Mouse (Mus musculus): ENCODE data around the gene Pcsk4.
A peak's percentile ranks its signal among the peaks of the same experiment; 100 is the strongest.

Gene Pcsk4

DNA sequence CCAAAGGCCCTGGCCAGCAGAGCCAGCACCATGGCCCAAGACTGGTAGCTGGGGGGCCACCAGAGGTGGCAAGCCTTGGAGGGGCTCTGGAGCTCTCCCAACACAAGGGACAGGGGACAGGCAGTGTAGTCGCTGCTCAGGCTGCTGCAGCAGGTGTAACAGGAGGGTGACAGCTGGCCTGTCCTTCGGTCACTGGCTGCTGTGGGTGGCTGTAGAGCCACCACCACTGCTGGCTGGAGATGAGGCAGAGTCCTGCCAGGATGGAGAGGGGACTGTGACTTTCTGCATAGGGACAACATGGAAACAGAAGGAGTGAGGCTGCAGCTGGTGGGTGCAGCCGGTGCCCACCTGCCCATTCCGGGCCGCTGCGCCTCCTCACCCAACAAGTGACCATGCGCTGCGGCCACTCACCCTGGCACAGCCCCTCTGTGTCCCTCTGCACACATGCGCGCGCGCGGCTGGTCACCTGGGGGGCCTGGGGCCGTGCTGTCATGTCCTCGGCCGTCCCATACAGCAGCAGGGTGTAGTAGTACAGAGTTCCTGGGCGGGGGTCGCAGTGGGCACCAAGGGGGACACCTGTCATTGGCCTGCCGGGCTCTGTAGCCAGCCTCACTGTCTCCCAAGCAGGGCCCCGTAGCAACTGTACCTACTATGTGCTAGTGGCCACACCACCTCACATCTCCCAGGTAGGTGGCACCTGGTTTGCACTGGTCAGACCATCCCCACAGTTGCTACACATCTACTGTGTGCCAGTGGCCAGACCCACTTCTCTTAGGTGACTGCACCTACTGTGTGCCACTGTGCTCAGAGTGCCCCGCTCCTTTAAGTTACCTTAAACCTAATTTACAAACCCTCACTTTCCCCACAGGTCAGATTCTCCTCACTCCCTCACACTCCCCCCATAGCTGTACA, 7.4 kb downstream of the Pcsk4 start:
- no peak for DNase-seq

DNA sequence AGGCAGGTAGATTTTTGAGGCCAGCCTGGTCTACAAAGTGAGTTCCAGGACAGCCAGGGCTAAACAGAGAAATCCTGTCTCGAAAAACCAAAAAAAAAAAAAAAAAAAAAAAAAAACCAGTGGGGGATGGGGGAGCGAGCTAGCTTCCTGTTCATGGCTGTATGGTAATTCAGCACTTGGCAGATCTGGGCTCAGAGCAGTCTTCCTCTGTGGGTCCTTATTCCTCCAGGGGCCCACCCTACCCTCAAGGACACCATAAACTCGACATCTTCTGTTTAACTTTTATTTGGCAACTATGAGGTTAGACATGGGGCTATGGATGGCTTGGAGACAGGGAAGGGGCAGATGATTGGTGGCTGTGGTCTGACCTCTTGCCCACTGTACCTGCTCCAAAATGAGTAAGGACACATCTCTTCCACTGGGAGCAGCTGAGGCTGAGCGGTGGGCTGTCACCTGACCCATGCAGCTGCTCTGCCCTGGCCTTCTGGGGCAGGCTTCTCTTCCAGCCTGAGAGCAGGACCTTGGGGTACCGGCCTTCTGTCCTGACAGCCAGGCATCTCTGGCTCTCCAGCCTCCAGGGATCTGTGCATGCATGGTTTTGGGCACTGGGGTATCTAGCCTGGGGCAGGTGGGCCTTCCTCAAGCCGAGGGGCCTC, 8.2 kb downstream of the Pcsk4 start:
- DNase-seq: no peak

GRCm38 (mm10) chr10:80320340-80320760, 8.9 kb downstream of the Pcsk4 start, which contains the start of gene 2310011J03Rik:
TSS of gene 2310011J03Rik (minus strand) at chr10:80320537.
- peak; percentile 94 to 96 for DNase-seq

DNA sequence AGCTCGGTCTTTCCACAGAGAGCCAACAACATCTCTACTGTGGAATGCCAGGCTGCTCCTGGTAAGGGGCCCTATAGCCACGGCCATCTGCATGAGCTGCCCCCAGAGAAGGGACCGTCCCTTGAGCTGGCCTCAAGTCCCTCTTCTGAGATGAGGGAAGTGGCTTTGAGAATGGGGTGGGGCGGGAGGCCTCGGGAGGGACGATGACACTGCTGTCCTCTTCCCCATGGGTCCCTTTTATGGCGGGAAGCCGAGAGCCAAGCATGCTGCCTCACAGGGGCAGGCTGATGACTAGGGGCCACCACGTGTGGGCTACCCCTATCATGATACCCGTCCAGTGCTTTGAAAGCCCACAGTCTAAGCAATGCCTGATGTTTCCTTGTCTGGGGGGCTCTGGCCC, 12.3 kb downstream of the Pcsk4 start:
- no peak for DNase-seq

DNA sequence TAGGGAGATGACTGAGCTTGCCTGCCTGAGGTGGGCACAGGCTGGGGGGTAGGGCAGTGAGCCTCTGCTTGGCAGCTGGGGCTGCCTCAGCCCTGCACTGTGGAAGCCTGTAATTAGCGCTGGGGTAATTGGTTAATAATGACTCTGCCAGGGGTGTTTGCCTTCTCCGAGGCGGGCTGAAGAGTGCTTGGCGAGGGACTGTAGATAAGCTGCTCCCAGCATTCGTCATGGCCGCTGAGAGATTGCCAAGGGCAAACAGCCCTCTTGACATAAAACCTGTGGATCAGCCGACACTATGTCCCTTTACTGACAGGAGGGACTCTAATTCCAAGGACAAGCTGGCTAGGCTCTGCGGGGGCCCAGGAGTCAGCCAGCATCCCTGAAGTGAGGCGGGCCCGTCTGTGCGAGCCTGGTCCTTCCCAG, 12.9 kb downstream of the Pcsk4 start:
- DNase-seq: no peak

DNA sequence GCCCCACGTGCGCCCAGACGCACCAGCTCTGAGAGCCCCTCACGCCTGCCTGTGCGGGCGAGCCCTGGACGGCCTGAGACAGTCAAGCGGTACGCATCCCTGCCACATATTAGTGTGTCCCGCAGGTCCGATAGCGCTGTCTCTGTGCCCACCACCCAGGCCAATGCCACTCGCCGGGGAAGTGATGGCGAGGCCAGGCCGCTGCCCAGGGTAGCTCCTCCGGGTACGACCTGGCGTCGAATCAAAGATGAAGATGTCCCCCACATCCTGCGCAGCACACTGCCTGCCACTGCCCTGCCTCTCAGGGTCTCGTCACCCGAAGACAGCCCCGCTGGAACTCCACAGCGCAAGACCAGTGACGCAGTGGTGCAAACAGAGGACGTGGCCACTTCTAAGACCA, 14.0 kb downstream of the Pcsk4 start:
- DNase-seq: no peak

- DNase-seq: no peak
Observed at GRCm38 (mm10) chr10:80314494-80315001, 14.8 kb downstream of the Pcsk4 start.

DNA sequence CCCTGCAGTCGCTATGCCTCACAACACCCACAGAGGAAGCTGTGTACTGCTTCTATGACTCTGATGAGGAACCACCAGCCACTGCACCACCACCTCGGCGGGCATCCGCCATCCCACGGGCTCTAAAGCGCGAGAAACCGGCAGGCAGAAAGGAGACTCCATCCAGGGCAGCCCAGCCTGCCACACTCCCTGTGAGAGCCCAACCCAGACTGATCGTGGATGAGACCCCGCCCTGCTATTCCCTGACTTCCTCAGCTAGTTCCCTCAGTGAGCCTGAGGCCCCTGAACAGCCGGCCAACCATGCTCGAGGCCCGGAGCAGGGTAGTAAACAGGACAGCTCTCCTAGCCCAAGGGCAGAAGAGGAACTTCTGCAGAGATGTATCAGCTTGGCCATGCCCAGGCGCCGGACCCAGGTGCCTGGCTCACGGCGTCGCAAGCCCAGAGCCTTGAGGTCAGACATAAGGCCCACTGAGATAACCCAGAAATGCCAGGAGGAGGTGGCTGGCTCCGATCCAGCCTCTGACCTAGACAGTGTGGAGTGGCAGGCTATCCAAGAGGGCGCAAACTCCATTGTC, 15.6 kb downstream of the Pcsk4 start:
- DNase-seq: peak in 1 of 2 experiments; percentile 31

DNA sequence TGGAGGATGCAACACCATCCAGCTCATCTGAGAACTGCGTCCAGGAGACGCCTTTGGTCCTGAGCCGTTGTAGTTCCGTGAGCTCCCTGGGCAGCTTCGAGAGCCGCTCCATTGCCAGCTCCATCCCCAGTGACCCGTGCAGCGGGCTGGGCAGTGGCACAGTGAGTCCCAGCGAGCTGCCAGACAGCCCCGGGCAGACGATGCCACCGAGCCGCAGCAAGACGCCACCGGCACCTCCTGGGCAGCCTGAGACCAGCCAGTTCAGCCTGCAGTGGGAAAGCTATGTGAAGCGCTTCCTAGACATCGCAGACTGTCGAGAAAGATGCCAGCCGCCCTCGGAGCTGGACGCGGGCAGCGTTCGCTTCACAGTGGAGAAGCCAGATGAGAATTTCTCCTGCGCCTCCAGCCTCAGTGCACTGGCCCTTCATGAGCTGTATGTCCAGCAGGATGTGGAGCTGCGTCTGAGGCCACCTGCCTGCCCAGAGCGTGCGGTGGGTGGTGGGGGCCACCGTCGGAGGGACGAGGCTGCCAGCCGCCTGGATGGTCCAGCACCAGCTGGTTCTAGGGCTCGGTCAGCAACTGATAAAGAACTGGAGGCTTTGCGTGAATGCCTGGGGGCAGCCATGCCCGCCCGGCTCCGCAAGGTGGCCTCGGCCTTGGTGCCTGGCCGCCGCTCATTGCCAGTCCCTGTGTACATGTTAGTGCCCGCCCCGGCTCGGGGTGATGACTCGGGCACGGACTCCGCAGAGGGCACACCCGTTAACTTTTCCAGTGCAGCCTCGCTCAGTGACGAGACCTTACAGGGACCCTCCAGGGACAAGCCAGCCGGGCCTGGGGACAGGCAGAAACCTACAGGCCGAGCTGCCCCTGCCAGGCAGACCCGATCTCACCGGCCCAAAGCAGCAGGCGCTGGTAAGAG, 16.5 kb downstream of the Pcsk4 start:
- peak in 1 of 2 experiments; percentile 46 for DNase-seq

DNA sequence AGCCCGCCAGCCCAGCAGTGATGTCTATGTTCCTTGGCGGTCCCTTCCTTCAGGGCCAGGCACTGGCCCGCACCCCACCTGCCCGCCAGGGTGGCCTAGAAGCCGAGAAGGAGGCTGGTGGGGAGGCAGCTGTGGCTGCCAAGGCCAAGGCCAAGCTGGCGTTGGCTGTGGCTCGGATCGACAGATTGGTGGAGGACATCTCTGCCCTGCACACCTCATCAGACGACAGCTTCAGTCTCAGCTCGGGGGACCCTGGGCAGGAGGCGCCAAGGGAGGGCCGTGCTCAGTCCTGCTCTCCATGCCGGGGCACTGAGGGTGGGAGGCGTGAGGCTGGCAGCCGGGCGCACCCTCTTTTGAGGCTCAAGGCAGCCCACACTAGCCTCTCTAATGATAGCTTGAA, 17.7 kb downstream of the Pcsk4 start:
- no peak for DNase-seq

GRCm38 (mm10) chr10:80304862-80305261, 24.4 kb downstream of the Pcsk4 start:
- peak; percentile 69 to 79 for DNase-seq

GRCm38 (mm10) chr10:80304458-80304857, 24.8 kb downstream of the Pcsk4 start:
- no peak for DNase-seq

GRCm38 (mm10) chr10:80302471-80302881, 26.8 kb downstream of the Pcsk4 start:
- DNase-seq: peak; percentile 80 to 86

- DNase-seq: no peak
Observed at GRCm38 (mm10) chr10:80302082-80302355, 27.3 kb downstream of the Pcsk4 start.

DNA sequence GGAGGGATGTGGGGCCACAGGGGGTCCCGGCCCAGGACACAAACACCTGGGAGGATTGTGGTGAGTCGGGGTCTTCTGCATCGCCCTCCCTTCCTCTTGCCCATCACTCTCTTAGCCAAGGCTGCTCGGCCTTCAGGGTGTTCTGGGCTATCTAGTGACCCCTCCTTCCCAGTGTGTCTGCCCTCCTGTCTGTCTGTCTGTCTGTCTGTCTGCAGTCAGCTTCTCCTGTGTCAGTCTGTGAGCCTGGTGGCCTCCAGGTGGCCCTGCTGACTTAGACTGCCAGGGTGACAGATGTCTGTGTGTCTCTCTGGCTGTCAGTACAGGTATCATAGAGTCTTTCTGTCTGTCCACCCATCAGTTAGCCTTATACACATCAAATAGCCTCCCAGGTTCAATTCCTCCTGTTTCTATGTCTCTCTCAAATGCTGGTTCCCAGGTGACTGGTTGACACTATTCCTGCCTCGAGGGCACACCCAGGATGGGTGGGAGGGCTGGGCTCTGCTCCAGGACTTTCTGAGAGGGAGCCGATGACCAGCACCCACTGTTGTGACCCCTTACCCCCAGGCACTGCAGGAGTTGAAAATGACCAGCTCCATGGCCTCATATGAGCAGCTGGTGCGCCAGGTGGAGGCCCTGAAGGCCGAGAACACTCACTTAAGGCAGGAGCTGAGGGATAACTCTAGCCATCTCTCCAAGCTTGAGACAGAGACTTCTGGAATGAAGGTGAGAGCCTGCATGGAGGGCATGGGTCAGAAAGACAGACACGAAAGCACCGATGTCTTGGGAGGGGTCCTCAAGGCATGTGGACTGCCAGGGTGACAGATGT, 27.8 kb downstream of the Pcsk4 start:
- DNase-seq: no peak

- no peak for DNase-seq
Observed at GRCm38 (mm10) chr10:80300672-80301181, 28.6 kb downstream of the Pcsk4 start.

- DNase-seq: no peak
Observed at GRCm38 (mm10) chr10:80299824-80300223, 29.5 kb downstream of the Pcsk4 start.

DNA sequence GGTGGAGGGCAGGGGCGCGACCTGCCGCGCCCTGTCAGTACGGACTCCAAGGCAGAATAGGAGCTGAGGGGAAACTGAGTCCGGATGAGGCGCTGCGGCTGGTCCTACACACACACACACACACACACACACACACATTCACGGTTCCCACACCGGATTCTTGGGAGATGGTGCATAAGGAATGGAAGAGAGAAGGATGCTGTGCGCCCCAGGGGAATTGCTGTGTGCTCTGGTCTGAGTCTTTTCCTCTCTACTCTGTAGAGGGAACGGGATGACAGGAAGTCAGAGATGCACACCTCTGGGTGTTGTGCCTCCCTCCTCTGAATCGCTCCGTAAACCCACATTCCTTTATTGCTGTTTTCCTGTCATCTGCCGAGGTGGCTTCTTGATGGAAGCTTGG, 30.0 kb downstream of the Pcsk4 start:
- no peak for DNase-seq

GRCm38 (mm10) chr10:80298571-80299281, 30.6 kb downstream of the Pcsk4 start:
- peak; percentile 77 to 83 for DNase-seq

- DNase-seq: no peak
Observed at GRCm38 (mm10) chr10:80297526-80298133, 31.7 kb downstream of the Pcsk4 start.
